Mouse (Mus musculus) liver, embryonic 14.5 days (tissue): ENCODE measurements around the gene Nes. TPM values are rescaled to one million over a fixed set of nuclear protein-coding genes. Genes with fewer than 3 reads are reported as not detected.

Experiments
- ATAC-seq: fragments of 200-750 bp; cut with Nextera tagmentation; 2 replicates; pipeline ENCODE4 v1.8.0; 2017; ENCODE audit warnings: moderate number of reproducible peaks, mild to moderate bottlenecking, moderate library complexity; ENCODE audit not compliant: insufficient read depth
- DNase-seq, 3 experiments: peaks; one replicate each; pipeline ENCODE4 v3.0.0-alpha.2; 2012 to 2013; ENCODE audit warnings: low read depth in 3 of 3, low spot score in 3 of 3
- H3K27ac ChIP-seq: fragments of 300-500 bp; sonication (generic); 2 replicates; pipeline ENCODE4 v1.5.1; 2014; ENCODE audit warnings: moderate library complexity, mild to moderate bottlenecking, control low read depth, inconsistent platforms
- H3K27me3 ChIP-seq: fragments of 300-500 bp; sonication (generic); 2 replicates; pipeline ENCODE4 v1.6.1; 2014; ENCODE audit warnings: mild to moderate bottlenecking, low read length, moderate library complexity; ENCODE audit not compliant: control insufficient read depth, insufficient read depth
- H3K36me3 ChIP-seq: fragments of 300-500 bp; sonication (generic); replicated peaks from 2 replicates; pipeline ENCODE4 v1.6.1; 2014; ENCODE audit warnings: low read depth; ENCODE audit not compliant: control insufficient read depth, insufficient read depth
- H3K4me1 ChIP-seq, 2 experiments: fragments of 200-500 bp in 1 of 2; fragments of 300-500 bp in 1 of 2; sonication (generic) in 1 of 2; replicated peaks; 2 replicates each; pipeline ENCODE4 v1.6.1; 2012 to 2014; ENCODE audit warnings: antibody characterized with exemption in 1 of 2, inconsistent platforms in 1 of 2, low read length in 1 of 2; ENCODE audit not compliant: control insufficient read depth in 2 of 2, insufficient read depth in 2 of 2
- H3K4me2 ChIP-seq: fragments of 300-500 bp; sonication (generic); 2 replicates; pipeline ENCODE4 v1.6.1; 2014; ENCODE audit warnings: low read depth, mild to moderate bottlenecking, control low read depth, moderate library complexity
- H3K4me3 ChIP-seq, 2 experiments: fragments of 200-500 bp in 1 of 2; fragments of 300-500 bp in 1 of 2; sonication (generic) in 1 of 2; 2 replicates each; pipeline ENCODE4 v1.5.1; 2012 to 2014; ENCODE audit warnings: low read depth in 2 of 2, low read length in 2 of 2, mild to moderate bottlenecking in 2 of 2, control low read depth in 1 of 2, inconsistent platforms in 1 of 2, moderate library complexity in 1 of 2; ENCODE audit not compliant: insufficient read depth in 1 of 2
- H3K9ac ChIP-seq: fragments of 300-500 bp; sonication (generic); replicated peaks from 2 replicates; pipeline ENCODE4 v1.6.1; 2014; ENCODE audit warnings: mild to moderate bottlenecking, control low read depth, moderate library complexity
- H3K9me3 ChIP-seq: fragments of 300-500 bp; sonication (generic); 2 replicates; pipeline ENCODE4 v1.6.1; 2016; ENCODE audit warnings: low read length, mixed read lengths; ENCODE audit not compliant: control insufficient read depth
- CTCF ChIP-seq: IDR thresholded peaks from 2 replicates; pipeline ENCODE4 v1.5.1; 2016; ENCODE audit warnings: antibody characterized with exemption, low read depth, control low read depth
- EP300 ChIP-seq: IDR thresholded peaks from 2 replicates; pipeline ENCODE4 v1.6.1; 2016; ENCODE audit warnings: antibody characterized with exemption, low read depth
- WGBS: fragments of 180-500 bp; shearing (Covaris S2); extraction: QIAGEN DNeasy Blood & Tissue Kit; methylation state at CpG from one replicate; pipeline ENCODE4 v1.1.7; 2014; ENCODE audit not compliant: insufficient replicate concordance; 5-methylcytosine and 5-hydroxymethylcytosine counted together
- polyA plus RNA-seq, 2 experiments: library from polyadenylated mRNA; depleted of rRNA in 1 of 2; stranded (reverse) in 1 of 2; unstranded in 1 of 2; fragments of >200 nt; fragmentation: Nextera tagmentation in 1 of 2; extraction: Ambion mirVana in 1 of 2; gene quantifications; 2 replicates each; pipeline versions ENCODE4 v1.2.1 to v1.2.3; 2012 to 2014

The Nes gene
- polyA plus RNA-seq, 2 experiments: 0.83 to 1.1 TPM

- H3K36me3 ChIP-seq: no peaks in the 10 kb centered on the region
- H3K4me1 ChIP-seq: peaks cover 0 to 11% of the 10 kb centered on the region in 2 experiments; a peak in 2 of 4 replicates
- no peak overlapping the region for H3K27ac ChIP-seq
- no peak overlapping the region for H3K4me2 ChIP-seq
- DNase-seq (no peak), ATAC-seq (no peak)
- no peak for TF ChIP-seq EP300
- no peak for TF ChIP-seq CTCF
- H3K4me3 ChIP-seq: no peak overlapping the region
- 28% methylated on average over 10 of the region's 10 CpGs for WGBS
- peaks cover 14% of the 10 kb centered on the region for H3K27me3 ChIP-seq
- no peak overlapping the region for H3K9ac ChIP-seq
- no peaks in the 10 kb centered on the region for H3K9me3 ChIP-seq
Observed at GRCm38 (mm10) chr3:87989935-87990334, 19.1 kb downstream of the Nes start.

GRCm38 (mm10) chr3:87993436-87993835 lies 22.6 kb downstream of the Nes start:
- ATAC-seq (no peak), DNase-seq (peak in 2 of 3 experiments; percentile 34 to 35)
- WGBS: 0% methylated on average over 6 of the region's 6 CpGs

GRCm38 (mm10) chr3:87995331-87995730 lies 24.5 kb downstream of the Nes start:
- H3K27me3 ChIP-seq: peaks cover 65% of the 10 kb centered on the region
- H3K27ac ChIP-seq: no peak overlapping the region
- H3K4me3 ChIP-seq: no peak overlapping the region
- ATAC-seq (no peak), DNase-seq (no peak)
- no peak for TF ChIP-seq EP300
- TF ChIP-seq CTCF: no peak
- H3K9ac ChIP-seq: no peak overlapping the region
- no peaks in the 10 kb centered on the region for H3K9me3 ChIP-seq
- H3K4me2 ChIP-seq: no peak overlapping the region
- WGBS: 28% methylated on average over 11 of the region's 11 CpGs
- no peaks in the 10 kb centered on the region for H3K4me1 ChIP-seq
- no peaks in the 10 kb centered on the region for H3K36me3 ChIP-seq

More at GRCm38 (mm10) chr3:87993436-87993835, 22.6 kb downstream of the Nes start:
- no peaks in the 10 kb centered on the region for H3K36me3 ChIP-seq
- H3K4me1 ChIP-seq: 0 out of 4 replicates have a peak, but pooled peaks cover 0 to under 1% of the 10 kb centered on the region in 2 experiments
- no peak overlapping the region for H3K27ac ChIP-seq
- H3K9me3 ChIP-seq: no peaks in the 10 kb centered on the region
- no peak overlapping the region for H3K9ac ChIP-seq
- H3K4me2 ChIP-seq: no peak overlapping the region
- no peak overlapping the region for H3K4me3 ChIP-seq
- peaks cover 49% of the 10 kb centered on the region for H3K27me3 ChIP-seq
- TF ChIP-seq EP300 (no peak), CTCF (no peak)

GRCm38 (mm10) chr3:87996401-87996800 lies 25.5 kb downstream of the Nes start:
- no peak overlapping the region for H3K27ac ChIP-seq
- 2% methylated on average over 15 of the region's 15 CpGs for WGBS
- H3K4me3 ChIP-seq: no peak overlapping the region
- H3K27me3 ChIP-seq: peaks cover 75% of the 10 kb centered on the region
- no peak for ATAC-seq
- TF ChIP-seq CTCF (no peak), EP300 (no peak)
- H3K4me1 ChIP-seq: no peaks in the 10 kb centered on the region
- no peak for DNase-seq
- no peaks in the 10 kb centered on the region for H3K9me3 ChIP-seq
- no peak overlapping the region for H3K4me2 ChIP-seq
- no peak overlapping the region for H3K9ac ChIP-seq
- no peaks in the 10 kb centered on the region for H3K36me3 ChIP-seq

DNA sequence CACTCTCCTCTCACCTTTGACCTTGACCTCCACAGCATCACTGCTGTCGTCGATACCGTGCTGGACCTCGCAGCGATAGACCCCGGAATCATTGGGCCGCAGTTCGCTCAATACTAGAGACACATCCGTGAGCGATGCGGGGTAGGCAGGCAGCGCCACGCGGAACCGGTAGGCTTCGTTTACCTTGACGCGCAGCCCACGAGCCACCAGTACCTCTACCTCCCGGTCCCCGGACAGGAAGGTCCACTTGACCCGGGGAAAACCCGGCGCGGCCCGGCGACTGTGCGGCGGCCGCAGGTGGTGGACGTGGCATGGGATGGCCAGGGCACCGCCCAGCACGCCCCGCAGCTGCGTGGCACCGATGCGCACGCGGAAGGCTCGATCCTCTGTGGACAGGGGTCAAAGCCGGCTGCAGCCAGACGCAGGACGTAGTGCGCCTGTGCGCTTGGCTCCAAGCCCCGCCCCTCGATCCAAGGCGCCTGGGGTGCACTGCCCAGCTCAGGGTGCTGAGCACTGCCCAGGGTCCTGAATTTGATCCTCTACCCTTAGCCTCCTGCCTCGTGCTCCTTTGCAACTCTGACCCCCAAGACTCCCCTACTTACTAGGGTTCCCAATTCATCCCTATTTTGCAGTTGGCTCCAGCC lies 26.2 kb downstream of the Nes start:
- Histone ChIP-seq H3K4me3 (0 out of 4 replicates have a peak overlapping the region, but pooled peaks of 1 of the 2 experiments have one; percentile 14), H3K9me3 (no peaks in the 10 kb centered on the region), H3K36me3 (no peaks in the 10 kb centered on the region), H3K27ac (no peak overlapping the region), H3K4me2 (no peak overlapping the region), H3K9ac (no peak overlapping the region), H3K27me3 (peaks cover 82% of the 10 kb centered on the region), H3K4me1 (no peaks in the 10 kb centered on the region)
- WGBS: 1% methylated on average over 49 of the region's 49 CpGs
- ATAC-seq: no peak
- no peak for DNase-seq
- TF ChIP-seq EP300 (no peak), CTCF (no peak)
